Mouse (Mus musculus): ENCODE results near the gene Herc6. TPM values are rescaled to one million over a fixed set of nuclear protein-coding genes. Genes with fewer than 3 reads are reported as not detected.

Gene Herc6
- polyA plus RNA-seq, 1 experiment, result 9.9 TPM

GRCm38 (mm10) chr6:57570170-57570974, 10.4 kb upstream of the Herc6 start:
- Histone ChIP-seq H3K4me1 (ENCODE audit: control insufficient read depth, insufficient read depth, low read length) (no peaks in the 10 kb centered on the region), H3K4me3 (replicated peaks; ENCODE audit: extremely low read depth, low read depth, low read length) (no peak overlapping the region)
- DNase-seq, result no peak
- WGBS, result 10% methylated on average over 6 of the region's 6 CpGs
- TF ChIP-seq POLR2A (IDR thresholded peaks at IDR 0.05; ENCODE audit: borderline replicate concordance, extremely low read depth, low read depth, low read length) (no peak), CTCF (IDR thresholded peaks at IDR 0.05; ENCODE audit: insufficient read depth, low read length) (no peak)

- no peak for TF ChIP-seq POLR2A (IDR thresholded peaks at IDR 0.05; ENCODE audit: borderline replicate concordance, extremely low read depth, low read depth, low read length)
- Histone ChIP-seq H3K4me1 (ENCODE audit: control insufficient read depth, insufficient read depth, low read length) (no peaks in the 10 kb centered on the region), H3K4me3 (replicated peaks; ENCODE audit: extremely low read depth, low read depth, low read length) (no peak overlapping the region)
- DNase-seq, result no peak
These were observed 9.2 kb upstream of the Herc6 start for GRCm38 (mm10) chr6:57571587-57571986.

- TF ChIP-seq POLR2A (IDR thresholded peaks at IDR 0.05; ENCODE audit: borderline replicate concordance, extremely low read depth, low read depth, low read length), result no peak
- no peak for TF ChIP-seq CTCF (IDR thresholded peaks at IDR 0.05; ENCODE audit: insufficient read depth, low read length)
- H3K4me1 ChIP-seq (ENCODE audit: control insufficient read depth, insufficient read depth, low read length), result peaks cover 2% of the 10 kb centered on the region
- WGBS, result 78% methylated on average over 12 of the region's 12 CpGs
- H3K4me3 ChIP-seq (replicated peaks; ENCODE audit: extremely low read depth, low read depth, low read length), result peak overlapping the region; percentile 95
- DNase-seq, result no peak
These were observed 795 bp downstream of the Herc6 start for GRCm38 (mm10) chr6:57581595-57581994.

GRCm38 (mm10) chr6:57582356-57582755, 1.6 kb downstream of the Herc6 start:
- H3K4me1 ChIP-seq (ENCODE audit: control insufficient read depth, insufficient read depth, low read length), result peaks cover 2% of the 10 kb centered on the region

GRCm38 (mm10) chr6:57605546-57606307, 24.9 kb downstream of the Herc6 start:
- TF ChIP-seq CTCF (IDR thresholded peaks at IDR 0.05; ENCODE audit: insufficient read depth, low read length) (no peak), POLR2A (IDR thresholded peaks at IDR 0.05; ENCODE audit: borderline replicate concordance, extremely low read depth, low read depth, low read length) (no peak)
- WGBS, result 96% methylated on average over 7 of the region's 7 CpGs
- no peaks in the 10 kb centered on the region for H3K4me1 ChIP-seq (ENCODE audit: control insufficient read depth, insufficient read depth, low read length)
- DNase-seq, result no peak
- no peak overlapping the region for H3K4me3 ChIP-seq (replicated peaks; ENCODE audit: extremely low read depth, low read depth, low read length)

More at GRCm38 (mm10) chr6:57582356-57582755, 1.6 kb downstream of the Herc6 start:
- no peak for TF ChIP-seq CTCF (IDR thresholded peaks at IDR 0.05; ENCODE audit: insufficient read depth, low read length)
- TF ChIP-seq POLR2A (IDR thresholded peaks at IDR 0.05; ENCODE audit: borderline replicate concordance, extremely low read depth, low read depth, low read length), result no peak
- no peak for DNase-seq
- H3K4me3 ChIP-seq (replicated peaks; ENCODE audit: extremely low read depth, low read depth, low read length), result peak overlapping the region; percentile 41
- 38% methylated on average over 4 of the region's 4 CpGs for WGBS

- DNase-seq, result no peak
- no peaks in the 10 kb centered on the region for H3K4me1 ChIP-seq (ENCODE audit: control insufficient read depth, insufficient read depth, low read length)
- WGBS, result 82% methylated on average over 2 of the region's 2 CpGs
- TF ChIP-seq CTCF (IDR thresholded peaks at IDR 0.05; ENCODE audit: insufficient read depth, low read length) (no peak), POLR2A (IDR thresholded peaks at IDR 0.05; ENCODE audit: borderline replicate concordance, extremely low read depth, low read depth, low read length) (no peak)
- no peak overlapping the region for H3K4me3 ChIP-seq (replicated peaks; ENCODE audit: extremely low read depth, low read depth, low read length)
These were observed 27.2 kb downstream of the Herc6 start for GRCm38 (mm10) chr6:57607999-57608398.

GRCm38 (mm10) chr6:57609631-57610030, 28.8 kb downstream of the Herc6 start:
- no peak for TF ChIP-seq POLR2A (IDR thresholded peaks at IDR 0.05; ENCODE audit: borderline replicate concordance, extremely low read depth, low read depth, low read length)
- TF ChIP-seq CTCF (IDR thresholded peaks at IDR 0.05; ENCODE audit: insufficient read depth, low read length), result no peak
- no peak for DNase-seq
- WGBS, result 51% methylated on average over 2 of the region's 2 CpGs
- no peaks in the 10 kb centered on the region for H3K4me1 ChIP-seq (ENCODE audit: control insufficient read depth, insufficient read depth, low read length)
- no peak overlapping the region for H3K4me3 ChIP-seq (replicated peaks; ENCODE audit: extremely low read depth, low read depth, low read length)

- DNase-seq, result no peak
- TF ChIP-seq CTCF (IDR thresholded peaks at IDR 0.05; ENCODE audit: insufficient read depth, low read length), result no peak
- no peak for TF ChIP-seq POLR2A (IDR thresholded peaks at IDR 0.05; ENCODE audit: borderline replicate concordance, extremely low read depth, low read depth, low read length)
- Histone ChIP-seq H3K4me1 (ENCODE audit: control insufficient read depth, insufficient read depth, low read length) (no peaks in the 10 kb centered on the region), H3K4me3 (replicated peaks; ENCODE audit: extremely low read depth, low read depth, low read length) (no peak overlapping the region)
- 81% methylated on average over 2 of the region's 2 CpGs for WGBS
These were observed 35.0 kb downstream of the Herc6 start for GRCm38 (mm10) chr6:57615788-57616187.

GRCm38 (mm10) chr6:57639531-57639930, 58.7 kb downstream of the Herc6 start:
- no peak for TF ChIP-seq CTCF (IDR thresholded peaks at IDR 0.05; ENCODE audit: insufficient read depth, low read length)
- TF ChIP-seq POLR2A (IDR thresholded peaks at IDR 0.05; ENCODE audit: borderline replicate concordance, extremely low read depth, low read depth, low read length), result no peak
- Histone ChIP-seq H3K4me1 (ENCODE audit: control insufficient read depth, insufficient read depth, low read length) (no peaks in the 10 kb centered on the region), H3K4me3 (replicated peaks; ENCODE audit: extremely low read depth, low read depth, low read length) (no peak overlapping the region)
- WGBS, result 84% methylated on average over 1 of the region's 1 CpGs
- no peak for DNase-seq

Data from lung, adult 2 months (tissue).